Comparison of ENCODE assay signal across 13 mouse cellular contexts in genomic region chr5:116021552-116021951, GRCm38 (mm10). TPM values are rescaled to one million over a fixed set of nuclear protein-coding genes. Genes with fewer than 3 reads are reported as not detected.
DNase-seq lines count a peak whose midpoint lies in the region; ATAC-seq and TF ChIP-seq lines count a peak whose summit lies in the region.
"Had no signal": no experiment of that assay in that cellular context is flagged by ENCODE, and none has a peak within 500 bp of the region (broad histone marks: within the 10 kb centered on the region; RNA-seq: fewer than 3 reads in every experiment).

No protein-coding gene starts in this region.

- peak; percentile 67 for ATAC-seq in liver, embryonic 14.5 days (ENCODE audit: insufficient read depth)
- ATAC-seq: forebrain, embryonic 15.5 days had no signal

- 16% methylated on average over 14 of the region's 14 CpGs for WGBS in liver, embryonic 14.5 days (ENCODE audit: insufficient replicate concordance)

- H3K27me3 ChIP-seq in liver, embryonic 14.5 days (ENCODE audit: control insufficient read depth, insufficient read depth, low read length): no peaks in the 10 kb centered on the region
- H3K27me3 ChIP-seq: forebrain, embryonic 15.5 days had no signal

- H3K4me2 ChIP-seq in liver, embryonic 14.5 days (ENCODE audit: low read depth): peak overlapping the region; percentile 95
- H3K4me2 ChIP-seq: hindbrain, embryonic 14.5 days had no signal

- intact Hi-C loops in heart, postnatal 36 days (cut with DNase I): loop anchor here (10.0 kb wide), 1 partner anchor 367 kb away; no protein-coding TSS in a partner anchor

- H3K9me3 ChIP-seq in liver, embryonic 14.5 days (ENCODE audit: control insufficient read depth, low read length): no peaks in the 10 kb centered on the region
- H3K9me3 ChIP-seq: forebrain, embryonic 15.5 days had no signal

- peak overlapping the region; percentile 99 for H3K9ac ChIP-seq in liver, embryonic 14.5 days (replicated peaks)
- H3K9ac ChIP-seq: forebrain, embryonic 15.5 days; hindbrain, embryonic 14.5 days had no signal

- H3K4me1 ChIP-seq in liver, embryonic 14.5 days (replicated peaks; ENCODE audit: control insufficient read depth in 2 of 2, insufficient read depth in 2 of 2, low read length in 1 of 2): peaks cover 51 to 54% of the 10 kb centered on the region in 2 experiments

- peak; percentile 47 to 58 for DNase-seq in heart, adult 18-20 months
- DNase-seq in heart, postnatal 36 days: no peak
- DNase-seq in testis, postnatal 10 days (ENCODE audit: low spot score): peak; percentile 39
- DNase-seq in testis, postnatal 14 days (ENCODE audit: low spot score): no peak
- DNase-seq in liver, embryonic 14.5 days (ENCODE audit: low read depth in 3 of 3, low spot score in 3 of 3): peak; percentile 82
- no peak for DNase-seq in ovary, postnatal 36 days (ENCODE audit: low spot score)
- DNase-seq in thymus, adult 18-20 months: no peak
- no peak for DNase-seq in urinary bladder, postnatal 4 days (ENCODE audit: low spot score in 2 of 2)
- DNase-seq: cerebellum, adult 11-12 months; kidney, postnatal 36 days; lung, adult 2 months had no signal

- H3K27ac ChIP-seq in liver, embryonic 14.5 days: peak overlapping the region; percentile 99
- H3K27ac ChIP-seq: forebrain, embryonic 15.5 days; hindbrain, embryonic 14.5 days had no signal

- H3K4me3 ChIP-seq in liver, embryonic 14.5 days (ENCODE audit: insufficient read depth in 1 of 2, low read depth in 2 of 2, low read length in 2 of 2): peak overlapping the region; percentile 88 to 100
- H3K4me3 ChIP-seq: forebrain, embryonic 15.5 days had no signal

- peaks cover 60% of the 10 kb centered on the region for H3K36me3 ChIP-seq in liver, embryonic 14.5 days (replicated peaks; ENCODE audit: control insufficient read depth, insufficient read depth, low read depth)

- peak; percentile 93 for TF ChIP-seq EP300 in liver, embryonic 14.5 days (IDR thresholded peaks at IDR 0.05; ENCODE audit: low read depth)

- no peak for TF ChIP-seq CTCF in liver, embryonic 14.5 days (IDR thresholded peaks at IDR 0.05; ENCODE audit: low read depth)

RNA-seq across cellular contexts. Expression of gene Prkab1, which starts 2.8 kb away (rescaled TPM):
- total RNA-seq in heart, adult 18-20 months (2021): 10 to 100 TPM; 48.7 to 59.5 TPM
- 10 to 100 TPM; 48.7 to 58.3 TPM for total RNA-seq in heart, postnatal 36 days (2021)
- 69.3 and 72.1 TPM in 2 replicates for polyA plus RNA-seq in liver, embryonic 14.5 days (2012; rRNA removed)
- polyA plus RNA-seq in liver, embryonic 14.5 days (2014; fragmentation: Nextera tagmentation; extraction: Ambion mirVana): 67.2 and 76.5 TPM in 2 replicates

Comparison
In these comparisons a context has a peak if more than half of its experiments do, and no peak if none do; other contexts are left out.
1. DNase-seq: peak in heart, adult 18-20 months (2 of 2), testis, postnatal 10 days (single experiment) and liver, embryonic 14.5 days (3 of 3); none in heart, postnatal 36 days (0 of 2), testis, postnatal 14 days (single experiment), ovary, postnatal 36 days (single experiment), thymus, adult 18-20 months (0 of 2) and urinary bladder, postnatal 4 days (0 of 2).